Mouse (Mus musculus): ENCODE results near the gene Trim44.

Gene Trim44

DNA sequence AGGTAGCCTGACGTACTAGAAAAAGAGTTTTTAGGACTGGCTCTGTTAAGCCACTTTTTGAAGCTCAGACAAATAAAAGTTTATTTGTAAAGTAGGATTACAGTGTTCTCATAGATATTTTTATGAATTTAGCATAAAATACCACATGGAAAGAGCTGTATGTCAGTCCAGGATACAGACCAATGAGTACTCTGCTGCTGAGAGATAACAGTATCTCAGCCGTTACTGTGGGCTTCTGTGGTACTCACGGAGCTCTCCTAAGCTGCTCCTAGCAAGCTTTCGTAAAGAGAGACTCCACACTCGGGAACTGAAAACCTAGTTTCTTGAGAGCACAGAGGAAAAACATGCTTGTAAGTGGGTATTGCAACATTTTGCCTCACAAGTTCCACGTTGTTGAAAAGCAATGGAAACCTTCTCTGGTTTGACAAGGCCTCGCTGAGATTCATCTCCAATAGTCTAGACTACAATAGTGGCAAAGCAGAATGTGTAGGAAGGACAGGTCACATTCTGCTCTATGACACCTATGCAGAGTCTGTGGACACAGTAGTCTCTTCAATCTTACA is 41.6 kb downstream of the Trim44 start:
- peak; percentile 59 for DNase-seq (ENCODE audit: low spot score)

DNA sequence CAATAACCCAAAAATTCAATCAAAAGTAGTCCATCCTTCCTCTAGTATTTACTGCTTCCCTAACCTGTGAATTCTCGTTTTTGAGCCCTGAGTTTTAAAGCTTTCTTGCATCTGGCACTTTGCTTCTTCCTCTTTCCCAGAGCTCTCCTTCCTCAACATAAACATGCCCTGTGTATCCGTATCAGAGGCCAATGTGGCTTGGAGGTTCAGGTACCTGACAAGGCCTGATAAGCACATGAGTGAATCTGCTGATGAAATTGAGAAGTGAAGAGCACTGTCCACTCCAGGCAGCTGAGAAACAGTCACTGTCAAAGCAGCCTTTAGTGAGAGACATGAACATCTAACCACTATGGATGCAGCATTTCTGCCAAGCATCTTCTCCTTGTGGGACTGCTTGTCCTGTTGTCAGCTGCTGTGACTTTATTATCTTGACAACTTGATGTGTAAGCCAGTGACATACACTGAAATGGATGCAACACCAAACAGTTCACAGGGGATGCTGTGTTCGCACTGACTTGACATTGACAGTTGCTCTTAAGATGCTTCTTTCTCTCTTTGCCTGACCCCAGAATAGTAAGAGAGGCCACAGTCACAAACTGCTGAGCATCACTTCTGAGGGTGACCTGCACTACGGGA is 42.9 kb downstream of the Trim44 start:
- DNase-seq (ENCODE audit: low spot score), result peak; percentile 56

DNA sequence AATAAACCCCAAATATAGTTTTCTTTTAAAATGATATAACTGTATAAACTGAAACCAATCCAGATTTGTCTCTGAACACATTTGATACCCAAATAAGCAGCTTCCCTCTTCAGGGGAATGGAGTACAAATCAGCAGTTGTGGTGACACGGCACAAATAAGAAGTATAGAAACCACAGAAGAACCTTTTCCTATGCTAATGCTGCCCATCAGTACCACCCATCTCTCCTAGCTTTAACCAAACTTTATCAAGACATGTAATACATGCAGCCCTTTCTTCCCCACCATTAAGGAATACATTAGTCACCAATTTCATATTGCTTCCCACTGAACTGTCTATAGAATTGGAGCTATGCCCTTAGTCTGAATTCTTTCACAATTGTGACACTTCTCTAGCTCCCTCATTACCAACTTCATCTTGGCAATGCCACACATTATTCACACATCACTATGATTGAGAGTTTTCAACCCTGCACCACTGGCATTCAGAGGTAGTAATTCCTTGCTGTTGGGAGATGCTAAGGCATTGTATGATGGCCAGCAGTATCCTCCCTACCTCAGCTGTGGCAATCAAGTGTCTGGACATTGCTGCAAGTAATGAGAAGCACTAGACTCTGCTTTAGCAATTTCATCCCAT is 44.6 kb downstream of the Trim44 start:
- no peak for DNase-seq (ENCODE audit: low spot score)

DNA sequence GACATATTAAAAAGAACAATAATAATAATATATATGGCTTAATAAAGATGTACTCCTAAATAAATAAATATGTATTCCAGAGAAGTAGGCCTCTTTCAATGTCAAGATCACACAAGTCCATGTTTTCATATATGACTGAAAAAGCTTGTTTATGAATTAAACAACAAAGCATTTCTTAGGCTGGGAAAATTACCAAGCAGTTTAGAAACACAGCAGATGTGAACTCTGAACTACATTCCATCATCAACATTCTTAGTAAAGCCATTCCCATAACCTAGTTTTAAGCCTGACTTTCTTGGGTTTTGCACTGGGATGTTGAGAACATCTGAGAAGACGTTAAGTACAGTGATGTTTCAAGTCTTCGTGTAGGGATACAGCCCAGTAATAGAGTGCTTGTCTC is 45.4 kb downstream of the Trim44 start:
- no peak for DNase-seq (ENCODE audit: low spot score)

GRCm38 (mm10) chr2:102356879-102357695 is 50.5 kb downstream of the Trim44 start:
- no peak for DNase-seq (ENCODE audit: low spot score)

GRCm38 (mm10) chr2:102354076-102354475 is 53.6 kb downstream of the Trim44 start:
- no peak for DNase-seq (ENCODE audit: low spot score)

GRCm38 (mm10) chr2:102341429-102341828 is 66.2 kb downstream of the Trim44 start:
- DNase-seq (ENCODE audit: low spot score), result no peak

DNA sequence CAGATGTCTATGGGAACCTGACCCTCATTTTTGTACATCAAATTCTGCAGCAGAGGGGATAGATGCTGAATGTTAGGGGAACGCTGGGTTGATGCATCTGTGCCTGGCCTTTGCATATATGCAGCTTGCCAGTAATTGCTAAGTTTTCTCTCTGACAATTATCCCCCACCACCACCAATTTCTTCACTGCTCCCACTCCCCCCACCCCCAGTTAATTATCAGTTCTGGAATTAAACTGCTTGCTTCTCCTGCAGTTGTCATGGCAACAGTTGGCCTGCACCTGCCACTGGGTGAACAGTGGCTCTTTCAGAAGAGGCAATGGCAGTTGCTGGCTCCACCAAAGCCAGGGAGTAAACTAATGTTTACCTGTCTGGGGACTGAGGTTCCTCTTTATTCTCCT is 70.8 kb downstream of the Trim44 start:
- DNase-seq (ENCODE audit: low spot score), result no peak

DNA sequence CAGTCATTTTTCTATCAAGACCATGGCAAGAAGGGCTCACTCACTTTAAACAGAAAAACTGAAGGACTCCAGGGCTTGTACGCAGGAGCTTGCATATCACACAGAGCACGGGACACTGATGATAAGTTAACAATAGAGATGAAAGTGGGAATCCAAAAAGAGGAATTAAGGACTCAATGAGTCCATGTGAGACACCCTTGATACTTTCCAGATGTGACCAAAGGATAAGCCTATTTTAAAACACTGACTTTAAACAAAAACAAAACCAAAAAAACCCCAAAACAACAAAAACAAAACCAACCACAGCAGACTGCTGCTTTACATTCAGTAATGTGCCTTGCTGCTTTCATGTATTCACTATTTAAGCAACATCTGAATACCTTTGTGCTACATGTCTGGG is 75.7 kb downstream of the Trim44 start:
- no peak for DNase-seq (ENCODE audit: low spot score)

GRCm38 (mm10) chr2:102331092-102331491 is 76.5 kb downstream of the Trim44 start:
- no peak for DNase-seq (ENCODE audit: low spot score)

DNA sequence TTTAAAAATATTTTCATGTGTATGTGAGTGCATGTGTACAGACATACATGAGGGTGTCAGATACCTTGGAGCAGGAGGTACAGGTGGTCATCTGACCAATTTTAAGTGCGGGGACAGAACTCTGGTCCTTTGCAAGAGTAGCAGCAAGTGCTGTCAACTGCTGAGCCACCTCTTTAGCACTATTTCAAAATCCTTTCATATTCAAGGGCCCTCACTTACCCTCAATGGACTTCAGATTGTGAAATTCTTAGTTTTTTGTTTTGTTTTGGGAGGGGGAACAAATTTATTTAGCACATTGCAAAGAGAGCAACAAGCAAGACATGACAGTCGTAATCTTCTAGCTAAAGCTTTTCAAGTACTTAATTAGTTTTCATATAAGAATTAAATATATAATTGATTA is 81.7 kb downstream of the Trim44 start:
- DNase-seq (ENCODE audit: low spot score), result no peak

DNA sequence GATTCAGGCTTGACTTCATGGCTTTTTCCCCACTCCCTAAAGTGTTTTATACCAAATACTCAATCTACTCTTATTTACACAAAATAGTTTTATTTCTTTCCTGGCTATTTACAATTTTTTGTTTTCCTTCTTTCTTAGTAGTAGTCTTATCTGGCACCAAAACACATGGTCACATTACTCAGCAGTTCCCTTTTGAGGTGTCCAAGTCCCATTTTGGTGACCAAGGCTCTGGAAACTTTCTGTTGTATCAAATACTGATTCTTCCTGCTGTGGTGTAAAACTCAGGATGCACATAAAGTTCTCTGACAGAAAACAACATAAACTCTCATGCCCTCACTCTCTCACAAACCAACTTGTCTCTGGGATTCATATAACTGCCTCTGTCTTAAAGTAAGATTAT is 83.3 kb downstream of the Trim44 start:
- no peak for DNase-seq (ENCODE audit: low spot score)

- no peak for DNase-seq (ENCODE audit: low spot score)
Observed at GRCm38 (mm10) chr2:102316540-102316939, 91.1 kb downstream of the Trim44 start.

DNA sequence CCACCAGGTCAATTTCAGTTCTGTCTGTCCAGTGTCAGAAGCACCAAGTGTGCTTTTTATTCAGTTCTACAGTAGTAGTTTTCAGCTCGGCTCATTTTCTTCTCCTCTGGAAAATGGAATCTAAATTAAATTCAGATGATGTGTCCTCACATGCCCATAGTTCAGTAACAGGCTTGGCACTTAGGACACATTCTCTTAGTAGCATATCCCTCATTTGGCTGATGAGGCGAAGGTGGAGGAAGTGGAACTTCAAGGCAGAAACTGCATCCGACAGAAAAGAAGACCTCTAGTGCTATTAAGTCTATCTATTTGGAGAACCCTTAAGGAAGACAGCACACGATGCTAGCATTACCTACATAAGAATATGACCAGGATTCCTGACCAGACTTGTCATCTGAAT is 92.5 kb downstream of the Trim44 start:
- DNase-seq (ENCODE audit: low spot score), result no peak

- DNase-seq (ENCODE audit: low spot score), result no peak
Observed at GRCm38 (mm10) chr2:102314610-102315009, 93.0 kb downstream of the Trim44 start.

GRCm38 (mm10) chr2:102314068-102314467 is 93.6 kb downstream of the Trim44 start:
- DNase-seq (ENCODE audit: low spot score), result no peak

- DNase-seq (ENCODE audit: low spot score), result no peak
Observed at GRCm38 (mm10) chr2:102312903-102313302, 94.7 kb downstream of the Trim44 start.

GRCm38 (mm10) chr2:102303274-102303673 is 104.4 kb downstream of the Trim44 start:
- no peak for DNase-seq (ENCODE audit: low spot score)

GRCm38 (mm10) chr2:102302532-102302931 is 105.1 kb downstream of the Trim44 start:
- DNase-seq (ENCODE audit: low spot score), result no peak

- DNase-seq (ENCODE audit: low spot score), result no peak
Observed at GRCm38 (mm10) chr2:102294827-102295270, 112.8 kb downstream of the Trim44 start.

DNA sequence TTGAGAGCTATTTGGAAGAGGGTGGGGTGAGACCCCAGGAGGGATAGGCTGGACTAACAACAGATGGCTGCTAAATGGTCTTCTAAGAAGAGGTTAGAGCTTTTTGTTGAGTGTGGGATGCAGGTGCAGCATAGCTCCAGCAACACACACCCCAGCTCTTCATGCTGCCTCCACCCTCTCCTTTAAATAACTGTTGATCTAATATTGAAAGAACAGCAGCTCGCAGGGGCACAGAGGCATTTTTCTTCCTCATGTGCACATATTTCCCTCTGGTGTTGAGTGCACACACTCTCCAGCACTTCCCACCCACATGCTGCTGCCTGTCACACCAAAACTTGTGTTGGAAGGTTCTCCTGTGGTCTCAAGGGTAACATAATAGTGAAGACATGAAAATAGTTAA is 114.4 kb downstream of the Trim44 start:
- no peak for DNase-seq (ENCODE audit: low spot score)

- DNase-seq (ENCODE audit: low spot score), result no peak
Observed at GRCm38 (mm10) chr2:102292051-102292450, 115.6 kb downstream of the Trim44 start.

DNA sequence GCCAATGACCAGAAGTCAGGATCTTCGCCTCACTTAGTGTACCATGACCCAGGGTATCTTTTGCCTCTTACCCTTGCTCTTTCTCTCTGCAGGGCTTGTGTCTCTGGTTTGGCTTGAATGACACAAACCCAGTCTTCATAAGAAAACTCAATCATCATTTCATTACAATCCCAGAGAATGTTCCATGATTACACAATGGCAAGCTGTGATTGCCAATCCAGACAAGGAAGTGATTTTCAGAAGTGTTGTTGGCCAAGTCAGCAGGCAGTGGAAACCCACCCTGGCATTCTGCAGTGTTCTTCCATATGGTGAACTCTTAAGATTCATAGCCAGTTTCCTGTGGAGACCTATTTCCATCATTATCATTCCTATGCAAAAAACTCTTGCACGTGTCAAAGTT is 116.1 kb downstream of the Trim44 start:
- no peak for DNase-seq (ENCODE audit: low spot score)
